ENCODE assay signal across 26 mouse cellular contexts in genomic region chr4:115686299-115686698, GRCm38 (mm10). TPM values are rescaled to one million over a fixed set of nuclear protein-coding genes. Genes with fewer than 3 reads are reported as not detected.
A peak's percentile ranks its signal among the peaks of the same experiment; 100 is the strongest.
DNase-seq lines count a peak whose midpoint lies in the region; ATAC-seq lines count a peak whose summit lies in the region.
"Had no signal": no experiment of that assay in that cellular context is flagged by ENCODE, and none has a peak within 500 bp of the region (broad histone marks: within the 10 kb centered on the region; RNA-seq: fewer than 3 reads in every experiment).

No protein-coding gene starts in this region.

- no peak for ATAC-seq in liver, embryonic 12.5 days
- ATAC-seq: activated CD4-positive, CD25-positive, alpha-beta regulatory T cell, adult 4 months; forebrain, embryonic 15.5 days; hindbrain, postnatal 0 days; intestine, embryonic 16.5 days had no signal

- H3K36me3 ChIP-seq in liver, embryonic 12.5 days = no peaks in the 10 kb centered on the region
- H3K36me3 ChIP-seq: embryonic facial prominence, embryonic 15.5 days; forebrain, embryonic 15.5 days; heart, embryonic 13.5 days; hindbrain, embryonic 10.5 days; limb, embryonic 12.5 days had no signal

- no peaks in the 10 kb centered on the region for H3K27me3 ChIP-seq in liver, embryonic 12.5 days (replicated peaks)
- H3K27me3 ChIP-seq: embryonic facial prominence, embryonic 15.5 days; forebrain, embryonic 15.5 days; heart, embryonic 13.5 days; limb, embryonic 12.5 days had no signal

- H3K4me1 ChIP-seq in liver, embryonic 12.5 days = no peaks in the 10 kb centered on the region
- H3K4me1 ChIP-seq: embryonic facial prominence, embryonic 15.5 days; forebrain, embryonic 15.5 days; heart, embryonic 13.5 days; hindbrain, embryonic 10.5 days; limb, embryonic 12.5 days had no signal

- WGBS in liver, embryonic 12.5 days (ENCODE audit: insufficient replicate concordance) = 51% methylated on average over 4 of the region's 4 CpGs

- no peak overlapping the region for H3K9ac ChIP-seq in liver, embryonic 12.5 days
- H3K9ac ChIP-seq: embryonic facial prominence, embryonic 15.5 days; forebrain, embryonic 15.5 days; heart, embryonic 13.5 days; limb, embryonic 12.5 days had no signal

- H3K4me2 ChIP-seq in liver, embryonic 12.5 days = no peak overlapping the region
- H3K4me2 ChIP-seq: embryonic facial prominence, embryonic 15.5 days; forebrain, embryonic 15.5 days; heart, embryonic 13.5 days; limb, embryonic 12.5 days; liver, embryonic 11.5 days; midbrain, embryonic 11.5 days had no signal

- no peak overlapping the region for H3K27ac ChIP-seq in liver, embryonic 12.5 days
- H3K27ac ChIP-seq: embryonic facial prominence, embryonic 15.5 days; forebrain, embryonic 15.5 days; heart, embryonic 13.5 days; hindbrain, embryonic 10.5 days; hindbrain, postnatal 0 days; limb, embryonic 12.5 days had no signal

- H3K4me3 ChIP-seq in liver, embryonic 12.5 days = no peak overlapping the region
- H3K4me3 ChIP-seq: embryonic facial prominence, embryonic 15.5 days; forebrain, embryonic 15.5 days; heart, embryonic 13.5 days; hindbrain, embryonic 10.5 days; limb, embryonic 12.5 days had no signal

- DNase-seq in heart, adult 11 months = peak; percentile 95
- DNase-seq in heart, postnatal 4 days = no peak
- peak; percentile 48 for DNase-seq in kidney, adult 11 months
- no peak for DNase-seq in kidney, postnatal 10 days
- DNase-seq in adipocyte (ENCODE audit: low spot score) = peak; percentile 53
- peak; percentile 43 for DNase-seq in adrenal gland, postnatal 14 days
- no peak for DNase-seq in right cerebral cortex, postnatal 4 days
- DNase-seq: cerebellum, adult 11 months; cerebellum, adult 9-11 months; gastrocnemius, postnatal 14 days; lung, adult 18-20 months; lung, postnatal 14 days; thymus, postnatal 14 days had no signal

- no peaks in the 10 kb centered on the region for H3K9me3 ChIP-seq in liver, embryonic 12.5 days (replicated peaks)
- H3K9me3 ChIP-seq: embryonic facial prominence, embryonic 15.5 days; forebrain, embryonic 15.5 days; heart, embryonic 13.5 days; hindbrain, embryonic 10.5 days; limb, embryonic 12.5 days had no signal

RNA-seq across cellular contexts. Expression of gene Cyp4b1, which starts 38.8 kb away (rescaled TPM):
- total RNA-seq in heart, postnatal 4 days (2021) = 10 to 100 TPM in 1 of 2 experiments, 1 to 10 TPM in 1; 9.0 to 10.2 TPM
- total RNA-seq in adrenal gland, postnatal 14 days (2021) = 18.5 and 28.6 TPM in 2 replicates
- polyA plus RNA-seq in liver, embryonic 12.5 days (2016; fragmentation: Nextera tagmentation; extraction: Ambion mirVana) = 0.42 and 0.87 TPM in 2 replicates
- total RNA-seq: megakaryocyte progenitor cell, adult 5-6 weeks had no signal
- polyA plus RNA-seq: activated CD4-positive, CD25-positive, alpha-beta regulatory T cell, adult 4 months; C2C12; limb, embryonic 12.5 days had no signal

RNA-seq across cellular contexts. Expression of gene Efcab14, which starts 51.2 kb away (rescaled TPM):
- total RNA-seq in heart, postnatal 4 days (2021) = 10 to 100 TPM; 33.4 to 35.2 TPM
- total RNA-seq in adrenal gland, postnatal 14 days (2021) = 57.2 and 60.1 TPM in 2 replicates
- polyA plus RNA-seq in liver, embryonic 12.5 days (2016; fragmentation: Nextera tagmentation; extraction: Ambion mirVana) = 18.8 and 21.4 TPM in 2 replicates

Comparison
In these comparisons a context has a peak if more than half of its experiments do, and no peak if none do; other contexts are left out.
1. DNase-seq: peak in heart, adult 11 months (single experiment), kidney, adult 11 months (single experiment), adipocyte (single experiment) and adrenal gland, postnatal 14 days (single experiment); none in heart, postnatal 4 days (single experiment), kidney, postnatal 10 days (single experiment) and right cerebral cortex, postnatal 4 days (single experiment).